ENCODE assay signal across 8 mouse cellular contexts in genomic region chr16:17758902-17759301, GRCm38 (mm10). TPM values are rescaled to one million over a fixed set of nuclear protein-coding genes. Genes with fewer than 3 reads are reported as not detected.
DNase-seq lines count a peak whose midpoint lies in the region; ATAC-seq lines count a peak whose summit lies in the region.

No protein-coding gene starts in this region.

- 46% methylated on average over 9 of the region's 9 CpGs for WGBS in heart, embryonic 11.5 days (ENCODE audit: insufficient replicate concordance)
- WGBS in forebrain, embryonic 12.5 days, result 57% methylated on average over 9 of the region's 9 CpGs
- 52% methylated on average over 9 of the region's 9 CpGs for WGBS in kidney, embryonic 15.5 days
- WGBS in midbrain, embryonic 14.5 days, result 58% methylated on average over 9 of the region's 9 CpGs

- peak overlapping the region; percentile 63 for H3K4me3 ChIP-seq in heart, embryonic 11.5 days (ENCODE audit: low read depth, low read length)
- peak overlapping the region; percentile 69 for H3K4me3 ChIP-seq in forebrain, embryonic 12.5 days (replicated peaks)
- H3K4me3 ChIP-seq in kidney, embryonic 15.5 days (replicated peaks), result peak overlapping the region; percentile 59
- H3K4me3 ChIP-seq in midbrain, embryonic 14.5 days (replicated peaks; ENCODE audit: low read depth, low read length), result peak overlapping the region; percentile 71

- DNase-seq in heart, postnatal 10 days, result no peak
- peak; percentile 6 for DNase-seq in midbrain, embryonic 14.5 days
- DNase-seq in adrenal gland, adult 8-10 months, result no peak
- no peak for DNase-seq in right cerebral cortex, adult 2 months (ENCODE audit: low spot score in 2 of 2)
- no peak for DNase-seq in left cerebral cortex, postnatal 36 days (ENCODE audit: low spot score in 2 of 2)

- H3K36me3 ChIP-seq in heart, embryonic 11.5 days (ENCODE audit: control insufficient read depth, insufficient read depth, low read length), result no peaks in the 10 kb centered on the region
- peaks cover 4% of the 10 kb centered on the region for H3K36me3 ChIP-seq in forebrain, embryonic 12.5 days (replicated peaks)
- H3K36me3 ChIP-seq in kidney, embryonic 15.5 days, result no peaks in the 10 kb centered on the region; the same call in 1 of the 2 replicates
- H3K36me3 ChIP-seq in midbrain, embryonic 14.5 days (ENCODE audit: control insufficient read depth, insufficient read depth, low read length), result no peaks in the 10 kb centered on the region

- peak overlapping the region; percentile 66 for H3K27ac ChIP-seq in heart, embryonic 11.5 days (ENCODE audit: low read depth, low read length)
- H3K27ac ChIP-seq in forebrain, embryonic 12.5 days, result no peak overlapping the region
- peak overlapping the region; percentile 37; the same call in 1 of the 2 replicates for H3K27ac ChIP-seq in kidney, embryonic 15.5 days
- peak overlapping the region; percentile 67 for H3K27ac ChIP-seq in midbrain, embryonic 14.5 days (replicated peaks; ENCODE audit: low read depth, low read length)

- intact Hi-C loops in heart, postnatal 10 days (cut with DNase I), result no loop called here
- intact Hi-C loops in left cerebral cortex, postnatal 36 days (cut with DNase I), result no loop called here

- H3K9me3 ChIP-seq in heart, embryonic 11.5 days (replicated peaks; ENCODE audit: control insufficient read depth, low read length), result no peaks in the 10 kb centered on the region
- no peaks in the 10 kb centered on the region for H3K9me3 ChIP-seq in forebrain, embryonic 12.5 days
- H3K9me3 ChIP-seq in kidney, embryonic 15.5 days (replicated peaks), result no peaks in the 10 kb centered on the region
- no peaks in the 10 kb centered on the region for H3K9me3 ChIP-seq in midbrain, embryonic 14.5 days (ENCODE audit: control insufficient read depth, low read length)

- H3K4me1 ChIP-seq in heart, embryonic 11.5 days (ENCODE audit: control insufficient read depth, insufficient read depth, low read length), result peaks cover 13% of the 10 kb centered on the region
- peaks cover 30% of the 10 kb centered on the region for H3K4me1 ChIP-seq in forebrain, embryonic 12.5 days
- peaks cover 34% of the 10 kb centered on the region for H3K4me1 ChIP-seq in kidney, embryonic 15.5 days
- H3K4me1 ChIP-seq in midbrain, embryonic 14.5 days (ENCODE audit: control insufficient read depth, insufficient read depth, low read length), result peaks cover 19% of the 10 kb centered on the region

- H3K27me3 ChIP-seq in heart, embryonic 11.5 days (ENCODE audit: control insufficient read depth, insufficient read depth, low read length), result no peaks in the 10 kb centered on the region
- peaks cover 23% of the 10 kb centered on the region for H3K27me3 ChIP-seq in forebrain, embryonic 12.5 days
- no peaks in the 10 kb centered on the region for H3K27me3 ChIP-seq in kidney, embryonic 15.5 days
- H3K27me3 ChIP-seq in midbrain, embryonic 14.5 days (ENCODE audit: control insufficient read depth, insufficient read depth, low read length), result no peaks in the 10 kb centered on the region

- H3K9ac ChIP-seq in heart, embryonic 11.5 days (ENCODE audit: low read depth, low read length), result peak overlapping the region; percentile 52; the same call in 1 of the 2 replicates
- 0 out of 2 replicates have a peak overlapping the region, but pooled peaks have one; percentile 90 for H3K9ac ChIP-seq in forebrain, embryonic 12.5 days
- 0 out of 2 replicates have a peak overlapping the region, but pooled peaks have one; percentile 81 for H3K9ac ChIP-seq in kidney, embryonic 15.5 days
- H3K9ac ChIP-seq in midbrain, embryonic 14.5 days (replicated peaks; ENCODE audit: low read length), result peak overlapping the region; percentile 86

- peak; percentile 11; the same call in 1 of the 2 replicates for ATAC-seq in heart, embryonic 11.5 days (replicated peaks; ENCODE audit: insufficient number of reproducible peaks, low FRiP score, low TSS enrichment)
- no peak for ATAC-seq in forebrain, embryonic 12.5 days (ENCODE audit: low FRiP score)
- ATAC-seq in kidney, embryonic 15.5 days (replicated peaks; ENCODE audit: low FRiP score), result peak; percentile 20
- ATAC-seq in midbrain, embryonic 14.5 days (ENCODE audit: low FRiP score, low TSS enrichment), result no peak

- H3K4me2 ChIP-seq in heart, embryonic 11.5 days, result peak overlapping the region; percentile 93
- peak overlapping the region; percentile 97 for H3K4me2 ChIP-seq in forebrain, embryonic 12.5 days
- peak overlapping the region; percentile 90 for H3K4me2 ChIP-seq in kidney, embryonic 15.5 days
- H3K4me2 ChIP-seq in midbrain, embryonic 14.5 days (ENCODE audit: low read length), result peak overlapping the region; percentile 87

RNA-seq across cellular contexts. Expression of gene Klhl22, which starts 0.5 kb away (rescaled TPM):
- polyA plus RNA-seq in heart, embryonic 11.5 days (2014; fragmentation: Nextera tagmentation; extraction: Ambion mirVana), result 43.2 and 44.1 TPM in 2 replicates
- 10 to 100 TPM; 26.9 to 27.6 TPM for total RNA-seq in heart, postnatal 10 days (2021)
- 49.7 and 50.4 TPM in 2 replicates for polyA plus RNA-seq in forebrain, embryonic 12.5 days (2016; fragmentation: Nextera tagmentation; extraction: Ambion mirVana)
- polyA plus RNA-seq in kidney, embryonic 15.5 days (2015; fragmentation: Nextera tagmentation; extraction: Ambion mirVana), result 65.1 and 71.4 TPM in 2 replicates
- polyA plus RNA-seq in midbrain, embryonic 14.5 days (2014; fragmentation: Nextera tagmentation; extraction: Ambion mirVana), result 75.5 and 75.6 TPM in 2 replicates
- 10 to 100 TPM; 40.5 to 65.6 (median 50.8) TPM for total RNA-seq in adrenal gland, adult 8-10 months (2022)
- total RNA-seq in left cerebral cortex, postnatal 36 days (2021), result 100 to 1,000 TPM in 1 of 2 experiments, 10 to 100 TPM in 1; 92.5 to 110 TPM

RNA-seq across cellular contexts. Expression of gene Med15, which starts 26.2 kb away (rescaled TPM):
- 31.6 and 32.9 TPM in 2 replicates for polyA plus RNA-seq in heart, embryonic 11.5 days (2014; fragmentation: Nextera tagmentation; extraction: Ambion mirVana)
- total RNA-seq in heart, postnatal 10 days (2021), result 10 to 100 TPM; 34.7 to 39.1 TPM
- 45.1 and 46.7 TPM in 2 replicates for polyA plus RNA-seq in forebrain, embryonic 12.5 days (2016; fragmentation: Nextera tagmentation; extraction: Ambion mirVana)
- 44.4 and 47.9 TPM in 2 replicates for polyA plus RNA-seq in kidney, embryonic 15.5 days (2015; fragmentation: Nextera tagmentation; extraction: Ambion mirVana)
- polyA plus RNA-seq in midbrain, embryonic 14.5 days (2014; fragmentation: Nextera tagmentation; extraction: Ambion mirVana), result 37.2 and 39.8 TPM in 2 replicates
- 10 to 100 TPM; 54.1 to 95.8 (median 62.0) TPM for total RNA-seq in adrenal gland, adult 8-10 months (2022)
- 10 to 100 TPM; 63.3 to 90.2 TPM for total RNA-seq in left cerebral cortex, postnatal 36 days (2021)

RNA-seq across cellular contexts. Expression of gene Scarf2, which starts 38.2 kb away (rescaled TPM):
- 7.2 and 9.6 TPM in 2 replicates for polyA plus RNA-seq in heart, embryonic 11.5 days (2014; fragmentation: Nextera tagmentation; extraction: Ambion mirVana)
- 10 to 100 TPM; 15.1 to 16.0 TPM for total RNA-seq in heart, postnatal 10 days (2021)
- polyA plus RNA-seq in forebrain, embryonic 12.5 days (2016; fragmentation: Nextera tagmentation; extraction: Ambion mirVana), result 5.3 and 7.3 TPM in 2 replicates
- polyA plus RNA-seq in kidney, embryonic 15.5 days (2015; fragmentation: Nextera tagmentation; extraction: Ambion mirVana), result 10.8 and 12.3 TPM in 2 replicates
- 0.55 and 1.0 TPM in 2 replicates for polyA plus RNA-seq in midbrain, embryonic 14.5 days (2014; fragmentation: Nextera tagmentation; extraction: Ambion mirVana)
- 10 to 100 TPM; 11.8 to 14.9 (median 13.1) TPM for total RNA-seq in adrenal gland, adult 8-10 months (2022)
- total RNA-seq in left cerebral cortex, postnatal 36 days (2021), result 1 to 10 TPM; 3.4 to 3.8 TPM

Comparison
In these comparisons a context has a peak if more than half of its experiments do, and no peak if none do; other contexts are left out.
1. ATAC-seq: peak in heart, embryonic 11.5 days (single experiment) and kidney, embryonic 15.5 days (single experiment); none in forebrain, embryonic 12.5 days (single experiment) and midbrain, embryonic 14.5 days (single experiment).
2. Peak in every context shown above with its lines, with median percentiles within 50 percentile points of each other: H3K4me2 ChIP-seq, H3K4me3 ChIP-seq and H3K9ac ChIP-seq.